In genomic region chr15:31565786-31566185, GRCm38 (mm10) we compare ENCODE assay signal across 19 mouse cellular contexts. TPM values are rescaled to one million over a fixed set of nuclear protein-coding genes. Genes with fewer than 3 reads are reported as not detected.
DNase-seq lines count a peak whose midpoint lies in the region; ATAC-seq and TF ChIP-seq lines count a peak whose summit lies in the region.
"Had no signal": no experiment of that assay in that cellular context is flagged by ENCODE, and none has a peak within 500 bp of the region (broad histone marks: within the 10 kb centered on the region; RNA-seq: fewer than 3 reads in every experiment).

No protein-coding gene starts in this region.

- intact Hi-C loops in gastrocnemius, adult 2 months (cut with DNase I) = loop anchor here (5.0 kb wide), 1 partner anchor 33 kb away; the partner anchor contains the start of gene March6

- no peaks in the 10 kb centered on the region for H3K27me3 ChIP-seq in midbrain, embryonic 11.5 days (ENCODE audit: control insufficient read depth, insufficient read depth, low read length)
- H3K27me3 ChIP-seq in midbrain, postnatal 0 days (ENCODE audit: insufficient read depth, low read length) = no peaks in the 10 kb centered on the region
- H3K27me3 ChIP-seq: embryonic facial prominence, embryonic 12.5 days had no signal

- H3K4me3 ChIP-seq in gastrocnemius, adult 2 months = no peak overlapping the region
- peak overlapping the region; percentile 11; the same call in 1 of the 2 replicates for H3K4me3 ChIP-seq in layer of hippocampus, adult 2 months
- no peak overlapping the region for H3K4me3 ChIP-seq in midbrain, embryonic 11.5 days (ENCODE audit: low read depth, low read length)
- no peak overlapping the region for H3K4me3 ChIP-seq in midbrain, postnatal 0 days (ENCODE audit: low read depth, low read length)
- H3K4me3 ChIP-seq in macrophage (ENCODE audit: inconsistent target) = no peak overlapping the region
- H3K4me3 ChIP-seq: embryonic facial prominence, embryonic 10.5 days; embryonic facial prominence, embryonic 12.5 days had no signal

- no peaks in the 10 kb centered on the region for H3K36me3 ChIP-seq in midbrain, embryonic 11.5 days (ENCODE audit: control insufficient read depth, insufficient read depth, low read length)
- no peaks in the 10 kb centered on the region for H3K36me3 ChIP-seq in midbrain, postnatal 0 days (ENCODE audit: insufficient read depth, low read length)
- H3K36me3 ChIP-seq in macrophage (ENCODE audit: inconsistent target) = no peaks in the 10 kb centered on the region
- H3K36me3 ChIP-seq: embryonic facial prominence, embryonic 10.5 days; embryonic facial prominence, embryonic 12.5 days had no signal

- 79% methylated on average over 1 of the region's 1 CpGs for WGBS in midbrain, embryonic 11.5 days
- 78% methylated on average over 1 of the region's 1 CpGs for WGBS in midbrain, postnatal 0 days
- WGBS in macrophage (ENCODE audit: missing documents) = 42% methylated on average over 1 of the region's 1 CpGs

- H3K27ac ChIP-seq in gastrocnemius, adult 2 months = peak overlapping the region; percentile 56; the same call in 1 of the 2 replicates
- peak overlapping the region; percentile 72; the same call in 1 of the 2 replicates for H3K27ac ChIP-seq in layer of hippocampus, adult 2 months
- no peak overlapping the region for H3K27ac ChIP-seq in midbrain, embryonic 11.5 days (ENCODE audit: low read depth, low read length)
- H3K27ac ChIP-seq in midbrain, postnatal 0 days (ENCODE audit: low read depth, low read length) = no peak overlapping the region
- H3K27ac ChIP-seq in macrophage = peak overlapping the region; percentile 48
- H3K27ac ChIP-seq: embryonic facial prominence, embryonic 10.5 days; embryonic facial prominence, embryonic 12.5 days had no signal

- H3K79me2 ChIP-seq in macrophage (ENCODE audit: inconsistent target) = no peaks in the 10 kb centered on the region

- no peak overlapping the region for H3K4me2 ChIP-seq in midbrain, embryonic 11.5 days
- no peak overlapping the region for H3K4me2 ChIP-seq in midbrain, postnatal 0 days (ENCODE audit: low read depth, low read length, poor library complexity, severe bottlenecking)
- H3K4me2 ChIP-seq: embryonic facial prominence, embryonic 12.5 days had no signal

- H3K9ac ChIP-seq in midbrain, embryonic 11.5 days (ENCODE audit: low read length) = no peak overlapping the region
- H3K9ac ChIP-seq in midbrain, postnatal 0 days (replicated peaks; ENCODE audit: low read length, poor library complexity, severe bottlenecking) = no peak overlapping the region
- H3K9ac ChIP-seq: embryonic facial prominence, embryonic 12.5 days had no signal

- no peak for ATAC-seq in midbrain, embryonic 11.5 days (ENCODE audit: low FRiP score)
- ATAC-seq in midbrain, postnatal 0 days (ENCODE audit: low FRiP score) = no peak
- ATAC-seq: forebrain, embryonic 14.5 days; forebrain, embryonic 16.5 days had no signal

- no peak for TF ChIP-seq CTCF in gastrocnemius, adult 2 months (IDR thresholded peaks at IDR 0.05)
- TF ChIP-seq CTCF in layer of hippocampus, adult 2 months (conservative IDR thresholded peaks at IDR 0.05) = no peak
- no peak for TF ChIP-seq CTCF in midbrain, postnatal 0 days (IDR thresholded peaks at IDR 0.05)

- H3K9me3 ChIP-seq in midbrain, embryonic 11.5 days (ENCODE audit: control insufficient read depth, low read length) = no peaks in the 10 kb centered on the region
- no peaks in the 10 kb centered on the region for H3K9me3 ChIP-seq in midbrain, postnatal 0 days (ENCODE audit: low read length)
- H3K9me3 ChIP-seq: embryonic facial prominence, embryonic 10.5 days; embryonic facial prominence, embryonic 12.5 days had no signal

- H3K4me1 ChIP-seq in midbrain, embryonic 11.5 days (ENCODE audit: control insufficient read depth, insufficient read depth, low read length) = no peaks in the 10 kb centered on the region
- no peaks in the 10 kb centered on the region for H3K4me1 ChIP-seq in midbrain, postnatal 0 days (ENCODE audit: insufficient read depth, low read length)

- no peak for DNase-seq in gastrocnemius, adult 2 months
- DNase-seq in gastrocnemius, adult 18-20 months (ENCODE audit: low spot score) = no peak
- DNase-seq in layer of hippocampus, adult 2 months (ENCODE audit: low spot score in 2 of 2) = no peak
- DNase-seq in layer of hippocampus, postnatal 25 days (ENCODE audit: extremely low spot score in 1 of 2, low spot score in 1 of 2) = no peak
- DNase-seq in midbrain, embryonic 11.5 days (ENCODE audit: low spot score, missing footprints) = peak; percentile 53
- no peak for DNase-seq in midbrain, postnatal 0 days (ENCODE audit: low spot score)
- DNase-seq in frontal cortex, adult 2 months (ENCODE audit: extremely low spot score in 1 of 2, low spot score in 1 of 2) = no peak
- DNase-seq: adrenal gland, postnatal 10 days; adrenal gland, postnatal 25 days; cerebellum, adult 11-12 months; cerebellum, adult 2 months; cerebellum, adult 9-10 months; cerebellum, postnatal 10 days; cerebellum, postnatal 25 days had no signal

RNA-seq across cellular contexts. Expression of gene Cmbl, which starts 0.6 kb away (rescaled TPM):
- total RNA-seq in gastrocnemius, adult 2 months (2021) = 10 to 100 TPM; 30.4 to 58.0 TPM
- total RNA-seq in gastrocnemius, adult 18-20 months (2021) = 10 to 100 TPM; 42.9 to 67.0 TPM
- total RNA-seq in layer of hippocampus, adult 2 months (2021) = 10 to 100 TPM; 12.7 to 12.8 TPM
- 10 to 100 TPM; 10.1 to 13.5 TPM for total RNA-seq in layer of hippocampus, postnatal 25 days (2021)
- 1.5 and 1.6 TPM in 2 replicates for polyA plus RNA-seq in midbrain, embryonic 11.5 days (2014; fragmentation: Nextera tagmentation; extraction: Ambion mirVana)
- 27.5 and 34.3 TPM in 2 replicates for total RNA-seq in midbrain, postnatal 0 days (2014; rRNA removed)
- 25.1 and 25.9 TPM in 2 replicates for polyA plus RNA-seq in midbrain, postnatal 0 days (2015; fragmentation: Nextera tagmentation; extraction: Ambion mirVana)
- under 1 TPM in 5 of 26 experiments, not detected in 21; 0.73 to 0.98 (median 0.94) TPM for total RNA-seq in macrophage (2018; cell fraction: chromatin; rRNA removed)
- total RNA-seq in macrophage (2018; cell fraction: cytosol; rRNA removed) = 1 to 10 TPM in 13 of 26 experiments, under 1 TPM in 11, not detected in 2; 0.14 to 3.0 (median 1.4) TPM
- under 1 TPM in 4 of 26 experiments, not detected in 22; 0.56 to 0.92 (median 0.67) TPM for total RNA-seq in macrophage (2018; cell fraction: nucleus; rRNA removed)
- polyA plus RNA-seq in macrophage (2018) = 1.5 to 5.5 TPM (median 3.5 TPM) in 3 replicates
- 22.5 and 22.7 TPM in 2 replicates for polyA plus RNA-seq in frontal cortex, adult 2 months (2012; rRNA removed)

RNA-seq across cellular contexts. Expression of gene March6, which starts 34.9 kb away (rescaled TPM):
- 100 to 1,000 TPM; 124 to 131 TPM for total RNA-seq in gastrocnemius, adult 2 months (2021)
- 100 to 1,000 TPM; 135 to 145 TPM for total RNA-seq in gastrocnemius, adult 18-20 months (2021)
- total RNA-seq in layer of hippocampus, adult 2 months (2021) = 100 to 1,000 TPM; 186 to 194 TPM
- 100 to 1,000 TPM; 186 to 189 TPM for total RNA-seq in layer of hippocampus, postnatal 25 days (2021)
- 53.9 and 55.9 TPM in 2 replicates for polyA plus RNA-seq in midbrain, embryonic 11.5 days (2014; fragmentation: Nextera tagmentation; extraction: Ambion mirVana)
- total RNA-seq in midbrain, postnatal 0 days (2014; rRNA removed) = 198 and 249 TPM in 2 replicates
- polyA plus RNA-seq in midbrain, postnatal 0 days (2015; fragmentation: Nextera tagmentation; extraction: Ambion mirVana) = 66.4 and 72.1 TPM in 2 replicates
- total RNA-seq in macrophage (2018; cell fraction: chromatin; rRNA removed) = 10 to 100 TPM; 21.3 to 67.7 (median 40.1) TPM
- 10 to 100 TPM; 25.2 to 70.9 (median 41.9) TPM for total RNA-seq in macrophage (2018; cell fraction: cytosol; rRNA removed)
- total RNA-seq in macrophage (2018; cell fraction: nucleus; rRNA removed) = 10 to 100 TPM; 22.0 to 78.3 (median 57.3) TPM
- 24.6 to 39.1 TPM (median 33.7 TPM) in 3 replicates for polyA plus RNA-seq in macrophage (2018)
- 81.3 and 95.9 TPM in 2 replicates for polyA plus RNA-seq in frontal cortex, adult 2 months (2012; rRNA removed)

RNA-seq across cellular contexts. Expression of gene Cct5, which starts 35.8 kb away (rescaled TPM):
- 100 to 1,000 TPM; 113 to 132 TPM for total RNA-seq in gastrocnemius, adult 2 months (2021)
- total RNA-seq in gastrocnemius, adult 18-20 months (2021) = 100 to 1,000 TPM; 112 to 113 TPM
- total RNA-seq in layer of hippocampus, adult 2 months (2021) = 100 to 1,000 TPM; 236 to 247 TPM
- total RNA-seq in layer of hippocampus, postnatal 25 days (2021) = 100 to 1,000 TPM; 233 to 257 TPM
- 728 and 743 TPM in 2 replicates for polyA plus RNA-seq in midbrain, embryonic 11.5 days (2014; fragmentation: Nextera tagmentation; extraction: Ambion mirVana)
- total RNA-seq in midbrain, postnatal 0 days (2014; rRNA removed) = 336 and 346 TPM in 2 replicates
- polyA plus RNA-seq in midbrain, postnatal 0 days (2015; fragmentation: Nextera tagmentation; extraction: Ambion mirVana) = 435 and 440 TPM in 2 replicates
- total RNA-seq in macrophage (2018; cell fraction: chromatin; rRNA removed) = 10 to 100 TPM; 15.6 to 85.8 (median 53.9) TPM
- total RNA-seq in macrophage (2018; cell fraction: cytosol; rRNA removed) = 100 to 1,000 TPM; 104 to 142 (median 119) TPM
- total RNA-seq in macrophage (2018; cell fraction: nucleus; rRNA removed) = 10 to 100 TPM; 26.9 to 97.7 (median 54.1) TPM
- polyA plus RNA-seq in macrophage (2018) = 133 to 228 TPM (median 154 TPM) in 3 replicates
- polyA plus RNA-seq in frontal cortex, adult 2 months (2012; rRNA removed) = 166 and 190 TPM in 2 replicates

RNA-seq across cellular contexts. Expression of gene Fam173b, which starts 35.9 kb away (rescaled TPM):
- total RNA-seq in gastrocnemius, adult 2 months (2021) = 10 to 100 TPM; 13.9 to 17.7 TPM
- total RNA-seq in gastrocnemius, adult 18-20 months (2021) = 10 to 100 TPM; 11.5 to 11.6 TPM
- 10 to 100 TPM; 11.2 to 11.3 TPM for total RNA-seq in layer of hippocampus, adult 2 months (2021)
- total RNA-seq in layer of hippocampus, postnatal 25 days (2021) = 10 to 100 TPM; 11.8 to 13.3 TPM
- 14.0 and 14.6 TPM in 2 replicates for polyA plus RNA-seq in midbrain, embryonic 11.5 days (2014; fragmentation: Nextera tagmentation; extraction: Ambion mirVana)
- 10.5 and 10.6 TPM in 2 replicates for total RNA-seq in midbrain, postnatal 0 days (2014; rRNA removed)
- 6.7 and 8.0 TPM in 2 replicates for polyA plus RNA-seq in midbrain, postnatal 0 days (2015; fragmentation: Nextera tagmentation; extraction: Ambion mirVana)
- 10 to 100 TPM in 21 of 26 experiments, 1 to 10 TPM in 5; 4.3 to 48.6 (median 23.2) TPM for total RNA-seq in macrophage (2018; cell fraction: chromatin; rRNA removed)
- 10 to 100 TPM in 23 of 26 experiments, 1 to 10 TPM in 3; 7.6 to 14.6 (median 11.7) TPM for total RNA-seq in macrophage (2018; cell fraction: cytosol; rRNA removed)
- total RNA-seq in macrophage (2018; cell fraction: nucleus; rRNA removed) = 10 to 100 TPM in 22 of 26 experiments, 1 to 10 TPM in 4; 3.6 to 36.2 (median 21.9) TPM
- 6.3 to 13.8 TPM (median 10.5 TPM) in 3 replicates for polyA plus RNA-seq in macrophage (2018)
- 14.7 and 15.3 TPM in 2 replicates for polyA plus RNA-seq in frontal cortex, adult 2 months (2012; rRNA removed)

Comparison
In these comparisons a context has a peak if more than half of its experiments do, and no peak if none do; other contexts are left out.
1. H3K27ac ChIP-seq: peak in gastrocnemius, adult 2 months (single experiment), layer of hippocampus, adult 2 months (single experiment) and macrophage (single experiment); none in midbrain, embryonic 11.5 days (single experiment) and midbrain, postnatal 0 days (single experiment).